Mouse (Mus musculus) stomach, postnatal 0 days (tissue): ENCODE data around the gene Arglu1. TPM values are rescaled to one million over a fixed set of nuclear protein-coding genes. Genes with fewer than 3 reads are reported as not detected.

Source experiments
- ATAC-seq: fragments of 200-750 bp; cut with Nextera tagmentation; 2 replicates; pipeline ENCODE4 v1.8.0; 2017; ENCODE audit not compliant: low FRiP score, low TSS enrichment
- DNase-seq: peaks from one replicate; pipeline ENCODE4 v3.0.0-alpha.2; 2016; ENCODE audit warnings: low spot score
- H3K27ac ChIP-seq: fragments of 300-500 bp; sonication (generic); replicated peaks from 2 replicates; pipeline ENCODE4 v1.5.1; 2014; ENCODE audit warnings: mild to moderate bottlenecking, control low read depth
- H3K27me3 ChIP-seq: fragments of 300-500 bp; sonication (generic); 2 replicates; pipeline ENCODE4 v1.6.1; 2014; ENCODE audit warnings: low read length; ENCODE audit not compliant: control insufficient read depth, insufficient read depth
- H3K36me3 ChIP-seq: fragments of 300-500 bp; sonication (generic); 2 replicates; pipeline ENCODE4 v1.6.1; 2014; ENCODE audit warnings: low read length, mixed read lengths; ENCODE audit not compliant: control insufficient read depth, insufficient read depth
- H3K4me1 ChIP-seq: fragments of 300-500 bp; sonication (generic); replicated peaks from 2 replicates; pipeline ENCODE4 v1.6.1; 2014; ENCODE audit warnings: antibody characterized with exemption; ENCODE audit not compliant: control insufficient read depth, insufficient read depth
- H3K4me2 ChIP-seq: fragments of 300-500 bp; sonication (generic); replicated peaks from 2 replicates; pipeline ENCODE4 v1.6.1; 2014; ENCODE audit warnings: low read depth, mild to moderate bottlenecking, control low read depth, moderate library complexity
- H3K4me3 ChIP-seq: fragments of 300-500 bp; sonication (generic); 2 replicates; pipeline ENCODE4 v1.5.1; 2014; ENCODE audit warnings: low read depth, low read length, control low read depth
- H3K9ac ChIP-seq: fragments of 300-500 bp; sonication (generic); 2 replicates; pipeline ENCODE4 v1.6.1; 2014; ENCODE audit warnings: mild to moderate bottlenecking, low read length, control low read depth, mixed read lengths
- H3K9me3 ChIP-seq: fragments of 300-500 bp; sonication (generic); 2 replicates; pipeline ENCODE4 v1.6.1; 2016; ENCODE audit warnings: low read length; ENCODE audit not compliant: control insufficient read depth
- CTCF ChIP-seq: IDR thresholded peaks from 2 replicates; pipeline ENCODE4 v1.5.1; 2016; ENCODE audit warnings: antibody characterized with exemption, low read depth, mild to moderate bottlenecking, moderate library complexity
- EP300 ChIP-seq: optimal IDR thresholded peaks from 2 replicates; pipeline ENCODE3; 2016; ENCODE audit warnings: antibody characterized with exemption
- WGBS: fragments of 180-500 bp; shearing (Covaris S2); extraction: QIAGEN DNeasy Blood & Tissue Kit; methylation state at CpG from one replicate; pipeline ENCODE4 v1.1.7; 2014; 5-methylcytosine and 5-hydroxymethylcytosine counted together
- polyA plus RNA-seq: library from polyadenylated mRNA; unstranded; fragments of >200 nt; fragmentation: Nextera tagmentation; extraction: Ambion mirVana; gene quantifications from 2 replicates; pipeline ENCODE4 v1.2.1, GENCODE M21; 2015

The Arglu1 gene
- 83.2 and 84.0 TPM in 2 replicates for polyA plus RNA-seq

DNA sequence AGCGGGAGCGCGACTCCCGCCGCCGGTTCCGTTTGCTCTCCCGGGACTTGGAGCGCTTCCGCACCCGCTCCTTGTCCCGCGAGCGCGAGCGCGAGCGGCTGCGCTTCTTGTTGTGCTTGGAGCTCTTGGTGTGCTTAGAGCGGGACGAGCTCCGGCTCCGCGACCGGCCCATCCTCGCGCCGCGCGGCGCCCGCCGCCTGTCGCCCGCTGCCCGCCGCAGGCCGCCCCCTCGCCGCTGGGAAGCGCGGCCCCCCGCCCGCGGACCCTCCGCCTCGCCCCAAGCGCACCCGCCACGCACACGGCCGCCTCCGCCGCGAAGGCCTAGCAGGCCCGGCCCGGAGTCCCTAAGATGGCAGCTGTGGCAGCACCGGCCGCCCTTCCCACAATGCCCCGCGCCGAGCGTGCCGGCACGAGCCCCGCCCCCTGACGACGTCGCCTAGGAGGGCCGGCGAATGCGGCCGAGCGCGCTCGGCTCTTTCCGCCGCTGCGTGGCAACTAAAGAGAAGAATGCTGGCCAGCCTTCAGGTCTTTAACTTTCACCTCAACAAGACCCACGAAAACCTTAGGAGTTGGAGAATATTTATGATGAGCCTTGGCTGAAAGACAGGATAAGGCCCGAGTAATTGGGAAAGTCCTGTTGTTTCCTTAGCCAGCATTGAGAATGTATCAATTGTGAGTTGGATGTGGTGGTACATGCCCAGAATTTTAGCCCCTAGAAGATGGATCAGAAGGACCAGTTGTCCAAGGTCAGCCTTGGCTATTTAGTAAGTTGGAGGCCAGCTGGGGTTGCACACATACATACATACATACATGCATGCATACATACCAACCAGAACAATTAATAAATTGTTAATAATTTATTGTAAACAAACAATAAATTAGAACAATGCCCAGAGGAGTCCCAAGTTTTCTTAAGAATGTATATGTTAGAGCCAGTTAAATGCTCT lies at the start of gene Arglu1:
TSS of gene Arglu1 (minus strand) at position 376 of the 947 bp plus-strand sequence.
- WGBS: 0% methylated on average over 51 of the region's 81 CpGs
- no peaks in the 10 kb centered on the region for H3K36me3 ChIP-seq
- H3K4me3 ChIP-seq: peak within 1 kb of the TSS; percentile 84
- DNase-seq (peak; percentile 97), ATAC-seq (peak; percentile 96)
- H3K27me3 ChIP-seq: no peaks in the 10 kb centered on the region
- no peaks in the 10 kb centered on the region for H3K9me3 ChIP-seq
- H3K9ac ChIP-seq: peak within 1 kb of the TSS; percentile 100
- peak within 1 kb of the TSS; percentile 98 for H3K27ac ChIP-seq
- H3K4me2 ChIP-seq: peak within 1 kb of the TSS; percentile 65
- 0 out of 2 replicates have a peak, but pooled peaks cover 6% of the 10 kb centered on the region for H3K4me1 ChIP-seq
- TF ChIP-seq EP300 (no peak), CTCF (no peak)

DNA sequence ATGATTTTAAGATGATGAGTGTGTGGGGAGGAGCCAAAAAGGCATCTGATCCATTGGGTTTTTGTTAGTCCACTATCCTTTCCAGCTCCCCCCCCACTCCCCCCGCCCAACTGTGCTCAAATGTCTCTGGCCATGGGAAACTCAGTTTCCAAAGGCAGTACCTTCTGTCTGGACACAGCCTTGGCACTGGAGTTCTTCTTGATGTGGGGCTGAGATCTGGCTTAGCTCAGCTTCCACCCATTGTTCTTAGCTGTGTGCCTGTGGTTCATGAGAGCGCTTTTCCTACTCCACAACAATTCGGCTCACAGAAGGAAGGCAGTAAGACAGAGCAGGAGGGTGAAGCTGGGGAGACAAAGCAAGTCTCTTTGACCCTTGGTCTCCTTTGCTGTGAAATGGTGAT lies 47.0 kb upstream of the Arglu1 start:
- no peak for TF ChIP-seq EP300
- no peak for TF ChIP-seq CTCF
- DNase-seq (no peak), ATAC-seq (no peak)
- Histone ChIP-seq H3K4me2 (no peak overlapping the region), H3K27me3 (no peaks in the 10 kb centered on the region), H3K27ac (no peak overlapping the region), H3K4me3 (no peak overlapping the region), H3K4me1 (no peaks in the 10 kb centered on the region), H3K9me3 (no peaks in the 10 kb centered on the region), H3K9ac (no peak overlapping the region), H3K36me3 (no peaks in the 10 kb centered on the region)
- 73% methylated on average over 3 of the region's 3 CpGs for WGBS

DNA sequence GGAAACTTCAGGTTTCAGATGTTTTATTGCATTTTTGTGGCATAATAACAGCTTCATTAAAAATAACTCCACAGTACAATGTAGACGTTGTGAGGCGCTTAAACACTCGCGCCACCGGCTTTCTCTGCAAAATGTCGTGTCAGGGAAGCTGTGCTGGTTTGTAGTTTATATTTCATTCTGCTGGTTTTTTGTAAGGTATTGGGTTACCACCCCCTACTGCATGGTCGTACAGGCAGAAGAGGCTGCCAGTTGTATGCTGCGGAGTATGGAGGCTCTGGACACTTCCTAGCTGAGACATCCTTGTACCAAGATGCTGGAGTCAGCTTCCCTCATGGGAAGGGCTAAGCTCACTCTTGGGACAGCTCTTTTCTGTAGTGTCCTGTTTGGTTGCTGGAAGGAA lies 46.5 kb upstream of the Arglu1 start:
- whole genome bisulfite sequencing: 69% methylated on average over 8 of the region's 8 CpGs
- ATAC-seq (no peak), DNase-seq (no peak)
- no peaks in the 10 kb centered on the region for H3K9me3 ChIP-seq
- H3K4me3 ChIP-seq: no peak overlapping the region
- H3K27me3 ChIP-seq: no peaks in the 10 kb centered on the region
- H3K9ac ChIP-seq: no peak overlapping the region
- H3K4me1 ChIP-seq: no peaks in the 10 kb centered on the region
- no peaks in the 10 kb centered on the region for H3K36me3 ChIP-seq
- no peak overlapping the region for H3K4me2 ChIP-seq
- no peak overlapping the region for H3K27ac ChIP-seq
- TF ChIP-seq EP300: no peak
- TF ChIP-seq CTCF: no peak

DNA sequence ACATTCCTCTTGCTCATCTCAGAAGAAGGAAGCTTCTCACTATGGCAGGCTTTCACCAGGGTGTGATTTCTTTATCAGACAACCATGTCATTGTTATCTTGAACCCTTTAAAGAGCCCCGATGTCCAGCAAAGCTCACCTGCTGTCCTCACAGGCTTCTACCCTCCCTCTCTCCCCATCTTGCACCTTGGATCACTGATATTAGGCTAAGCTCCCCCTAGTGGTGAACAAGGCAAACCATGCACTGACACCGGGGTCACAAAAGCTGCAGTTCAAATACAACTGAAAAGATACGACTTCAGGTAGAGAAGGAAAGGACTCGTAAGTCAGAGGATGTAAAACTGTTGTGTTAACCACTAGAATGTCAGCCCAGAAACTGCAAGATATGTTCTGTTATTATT lies 43.5 kb upstream of the Arglu1 start:
- H3K4me2 ChIP-seq: no peak overlapping the region
- WGBS: 33% methylated on average over 4 of the region's 4 CpGs

DNA sequence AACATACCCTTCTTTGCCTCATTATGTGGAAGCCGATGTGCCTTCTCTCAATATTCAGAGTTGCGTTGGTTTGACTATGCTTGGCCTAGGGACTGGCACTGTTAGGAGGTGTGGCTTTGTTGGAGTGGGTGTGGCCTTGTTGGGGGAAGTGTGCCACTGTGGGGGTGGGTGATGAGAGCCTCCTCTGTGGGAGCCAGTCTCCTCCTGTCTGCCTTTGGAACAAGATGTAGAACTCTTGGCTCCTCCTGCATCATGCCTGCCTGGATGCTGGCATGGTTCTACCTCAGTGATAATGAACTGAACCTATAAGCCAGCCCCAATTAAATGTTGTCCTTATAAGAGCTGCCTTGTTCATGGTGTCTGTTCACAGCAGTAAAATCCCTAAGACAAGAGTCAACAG lies 38.3 kb upstream of the Arglu1 start:
- ATAC-seq (no peak), DNase-seq (no peak)
- Histone ChIP-seq H3K27me3 (no peaks in the 10 kb centered on the region), H3K4me3 (no peak overlapping the region), H3K36me3 (no peaks in the 10 kb centered on the region), H3K9me3 (no peaks in the 10 kb centered on the region), H3K27ac (no peak overlapping the region), H3K9ac (no peak overlapping the region), H3K4me1 (no peaks in the 10 kb centered on the region), H3K4me2 (no peak overlapping the region)
- 95% methylated on average over 2 of the region's 2 CpGs for WGBS
- TF ChIP-seq EP300 (no peak), CTCF (no peak)

More for the DNA sequence above, 43.5 kb upstream of the Arglu1 start:
- no peak overlapping the region for H3K4me3 ChIP-seq
- peak; percentile 32 for DNase-seq
- TF ChIP-seq CTCF (peak; percentile 83), EP300 (no peak)
- no peaks in the 10 kb centered on the region for H3K36me3 ChIP-seq
- no peaks in the 10 kb centered on the region for H3K27me3 ChIP-seq
- H3K4me1 ChIP-seq: no peaks in the 10 kb centered on the region
- ATAC-seq: 0 out of 2 replicates have a peak, but pooled peaks have one; percentile 57
- H3K9ac ChIP-seq: no peak overlapping the region
- H3K27ac ChIP-seq: no peak overlapping the region
- no peaks in the 10 kb centered on the region for H3K9me3 ChIP-seq

DNA sequence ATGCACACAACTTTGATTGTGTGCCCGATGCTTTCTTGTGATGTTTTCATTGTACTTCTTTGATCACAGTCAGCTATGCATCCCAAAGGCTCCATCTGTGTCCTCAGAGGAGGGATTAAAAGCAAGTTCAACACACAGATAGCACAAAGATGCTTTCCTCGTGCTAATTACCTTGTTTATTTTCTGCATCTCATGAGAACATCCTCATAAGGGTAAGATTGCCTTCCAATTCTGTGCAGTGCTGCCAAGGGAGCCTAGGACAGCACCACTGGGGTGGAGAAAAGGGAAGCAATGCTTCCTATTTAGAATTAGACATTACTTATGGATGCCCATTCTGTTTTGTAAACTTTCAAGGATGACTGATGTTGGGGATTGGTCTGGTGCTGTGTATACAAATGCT lies 36.2 kb upstream of the Arglu1 start:
- no peak for DNase-seq
- no peaks in the 10 kb centered on the region for H3K27me3 ChIP-seq
- WGBS: 59% methylated on average over 2 of the region's 2 CpGs
- H3K4me1 ChIP-seq: no peaks in the 10 kb centered on the region
- no peak overlapping the region for H3K4me3 ChIP-seq
- no peak overlapping the region for H3K9ac ChIP-seq
- no peaks in the 10 kb centered on the region for H3K9me3 ChIP-seq
- H3K36me3 ChIP-seq: no peaks in the 10 kb centered on the region
- no peak overlapping the region for H3K27ac ChIP-seq
- no peak overlapping the region for H3K4me2 ChIP-seq
- no peak for TF ChIP-seq CTCF
- TF ChIP-seq EP300: no peak
- no peak for ATAC-seq
